Mouse (Mus musculus) small intestine, adult 2 months (tissue): ENCODE data around the gene Cat.

ENCODE experiments used
- CTCF ChIP-seq: fragments of 200-500 bp; IDR thresholded peaks from 2 replicates; pipeline ENCODE4 v1.5.1; 2012; ENCODE audit warnings: low read depth, mild to moderate bottlenecking, control low read depth, inconsistent platforms, low read length, moderate library complexity, mixed read lengths; ENCODE audit not compliant: insufficient replicate concordance, insufficient read length; ENCODE audit errors: extremely low read depth
- POLR2A ChIP-seq: fragments of 200-500 bp; IDR thresholded peaks from 2 replicates; pipeline ENCODE4 v1.6.1; 2012; ENCODE audit warnings: low read depth, mild to moderate bottlenecking, control low read depth, inconsistent platforms, low read length, moderate library complexity

- no peak for TF ChIP-seq CTCF
- no peak for TF ChIP-seq POLR2A
Observed at GRCm38 (mm10) chr2:103461210-103461609, 23.8 kb downstream of the Cat start.
